Mouse (Mus musculus): Measurements from ENCODE around the gene Gm20388. TPM values are rescaled to one million over a fixed set of nuclear protein-coding genes. Genes with fewer than 3 reads are reported as not detected.
A peak's percentile ranks its signal among the peaks of the same experiment; 100 is the strongest.

Gm20388 gene
- polyA plus RNA-seq, 1 experiment from 2014 or later: 1.4 TPM

DNA sequence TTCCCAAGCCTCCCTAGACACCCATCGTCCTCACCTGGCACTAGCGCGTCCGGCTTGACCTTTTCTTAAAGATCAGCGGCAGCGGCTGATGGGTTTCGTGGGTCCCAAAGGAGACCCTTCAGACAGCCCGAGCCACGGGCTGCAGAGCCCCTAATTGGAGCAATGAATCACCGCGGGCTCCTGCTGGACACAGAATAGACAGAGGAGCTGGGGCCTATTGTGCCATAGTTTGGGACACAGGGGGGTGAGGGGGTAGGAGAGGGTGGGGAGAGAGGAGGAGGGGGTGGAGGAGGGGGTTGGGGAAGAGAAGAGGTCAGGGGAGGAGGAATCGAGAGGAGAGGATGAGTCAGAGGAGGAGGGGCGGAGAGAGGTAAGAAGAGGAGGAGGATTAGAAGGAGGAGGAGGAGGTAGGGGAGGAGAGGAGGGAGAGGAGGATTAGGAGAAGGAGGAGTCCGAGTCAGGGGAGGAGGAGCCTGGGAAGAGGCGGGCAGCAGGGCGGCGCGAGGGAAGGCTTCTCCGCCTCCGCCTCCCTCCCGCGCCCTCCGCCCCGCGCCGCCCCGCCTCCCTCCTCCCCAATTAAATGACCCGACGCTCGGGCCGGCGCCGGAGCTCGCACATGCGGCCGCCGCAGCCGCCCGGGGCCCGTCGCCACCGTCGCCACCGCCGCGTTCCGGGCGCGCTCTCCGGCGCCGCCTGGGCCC is 317.4 kb downstream of the Gm20388 start, which contains the start of gene Gse1:
Gene Gse1 (plus strand): TSS at position 566 of the 701 bp plus-strand sequence.
- peak; percentile 75 for ATAC-seq (ENCODE audit: low read depth)
- peaks cover 54% of the 10 kb centered on the region for H3K27me3 ChIP-seq (ENCODE audit: control insufficient read depth, insufficient read depth, low read depth, low read length)

GRCm38 (mm10) chr8:120228781-120229573 is 318.3 kb downstream of the Gm20388 start:
- H3K27me3 ChIP-seq (ENCODE audit: control insufficient read depth, insufficient read depth, low read depth, low read length): peaks cover 54% of the 10 kb centered on the region
- peak overlapping the region; percentile 73 for H3K4me2 ChIP-seq (ENCODE audit: low read depth, low read length)
- H3K4me1 ChIP-seq (ENCODE audit: control insufficient read depth, low read depth, low read length): peaks cover 3% of the 10 kb centered on the region
- no peak for ATAC-seq (ENCODE audit: low read depth)
- no peak overlapping the region for H3K27ac ChIP-seq (ENCODE audit: low read length)
- H3K36me3 ChIP-seq (ENCODE audit: control insufficient read depth, insufficient read depth): no peaks in the 10 kb centered on the region
- H3K4me3 ChIP-seq (ENCODE audit: low read depth, low read length): peak overlapping the region; percentile 55
- WGBS (ENCODE audit: insufficient replicate concordance): 1% methylated on average over 107 of the region's 125 CpGs
- no peaks in the 10 kb centered on the region for H3K9me3 ChIP-seq (replicated peaks; ENCODE audit: control insufficient read depth, low read length)
- H3K9ac ChIP-seq (ENCODE audit: low read depth, low read length): peak overlapping the region; percentile 20; the same call in 1 of the 2 replicates

More for the DNA sequence above, 317.4 kb downstream of the Gm20388 start, which contains the start of gene Gse1:
- Histone ChIP-seq H3K27ac (ENCODE audit: low read length) (no peak within 1 kb of the TSS), H3K9ac (ENCODE audit: low read depth, low read length) (peak within 1 kb of the TSS; percentile 20; the same call in 1 of the 2 replicates), H3K4me2 (ENCODE audit: low read depth, low read length) (peak within 1 kb of the TSS; percentile 73), H3K4me3 (ENCODE audit: low read depth, low read length) (peak within 1 kb of the TSS; percentile 55), H3K4me1 (ENCODE audit: control insufficient read depth, low read depth, low read length) (peaks cover 3% of the 10 kb centered on the region), H3K36me3 (ENCODE audit: control insufficient read depth, insufficient read depth) (no peaks in the 10 kb centered on the region), H3K9me3 (replicated peaks; ENCODE audit: control insufficient read depth, low read length) (no peaks in the 10 kb centered on the region)
- 12% methylated on average over 27 of the region's 52 CpGs for WGBS (ENCODE audit: insufficient replicate concordance)

- Histone ChIP-seq H3K4me1 (ENCODE audit: control insufficient read depth, low read depth, low read length) (peaks cover 3% of the 10 kb centered on the region), H3K4me2 (ENCODE audit: low read depth, low read length) (peak overlapping the region; percentile 73), H3K27me3 (ENCODE audit: control insufficient read depth, insufficient read depth, low read depth, low read length) (peaks cover 54% of the 10 kb centered on the region), H3K9me3 (replicated peaks; ENCODE audit: control insufficient read depth, low read length) (no peaks in the 10 kb centered on the region), H3K36me3 (ENCODE audit: control insufficient read depth, insufficient read depth) (no peaks in the 10 kb centered on the region), H3K27ac (ENCODE audit: low read length) (no peak overlapping the region), H3K9ac (ENCODE audit: low read depth, low read length) (no peak overlapping the region), H3K4me3 (ENCODE audit: low read depth, low read length) (peak overlapping the region; percentile 55; the same call in 1 of the 2 replicates)
- ATAC-seq (ENCODE audit: low read depth): no peak
- WGBS (ENCODE audit: insufficient replicate concordance): under 1% methylated on average over 20 of the region's 22 CpGs
These were observed 318.9 kb downstream of the Gm20388 start for GRCm38 (mm10) chr8:120229574-120229916.

DNA sequence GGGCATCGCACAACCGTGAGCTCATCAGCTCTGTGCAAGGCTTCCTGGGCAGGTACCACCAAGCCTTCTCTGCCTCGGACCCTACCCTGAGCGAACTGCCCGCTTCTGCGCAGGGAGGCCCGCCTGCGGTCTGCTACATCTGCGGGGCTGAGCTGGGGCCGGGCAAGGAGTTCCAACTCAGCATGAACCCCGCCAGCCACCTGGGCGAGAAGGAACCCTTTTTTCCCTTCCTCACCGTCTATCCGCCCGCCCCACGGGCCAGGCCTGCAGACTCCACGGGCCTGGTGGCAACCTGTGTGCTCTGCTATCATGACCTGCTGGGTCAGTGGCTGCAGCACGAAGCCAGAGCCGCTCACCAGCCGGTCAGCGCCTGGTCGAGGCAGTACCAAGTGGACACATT is 319.4 kb downstream of the Gm20388 start:
- Histone ChIP-seq H3K4me2 (ENCODE audit: low read depth, low read length) (0 out of 2 replicates have a peak overlapping the region, but pooled peaks have one; percentile 73), H3K27me3 (ENCODE audit: control insufficient read depth, insufficient read depth, low read depth, low read length) (peaks cover 52% of the 10 kb centered on the region), H3K9me3 (replicated peaks; ENCODE audit: control insufficient read depth, low read length) (no peaks in the 10 kb centered on the region), H3K9ac (ENCODE audit: low read depth, low read length) (no peak overlapping the region), H3K27ac (ENCODE audit: low read length) (no peak overlapping the region), H3K4me1 (ENCODE audit: control insufficient read depth, low read depth, low read length) (peaks cover 3% of the 10 kb centered on the region), H3K36me3 (ENCODE audit: control insufficient read depth, insufficient read depth) (no peaks in the 10 kb centered on the region), H3K4me3 (ENCODE audit: low read depth, low read length) (no peak overlapping the region)
- no peak for ATAC-seq (ENCODE audit: low read depth)
- 13% methylated on average over 22 of the region's 22 CpGs for WGBS (ENCODE audit: insufficient replicate concordance)

DNA sequence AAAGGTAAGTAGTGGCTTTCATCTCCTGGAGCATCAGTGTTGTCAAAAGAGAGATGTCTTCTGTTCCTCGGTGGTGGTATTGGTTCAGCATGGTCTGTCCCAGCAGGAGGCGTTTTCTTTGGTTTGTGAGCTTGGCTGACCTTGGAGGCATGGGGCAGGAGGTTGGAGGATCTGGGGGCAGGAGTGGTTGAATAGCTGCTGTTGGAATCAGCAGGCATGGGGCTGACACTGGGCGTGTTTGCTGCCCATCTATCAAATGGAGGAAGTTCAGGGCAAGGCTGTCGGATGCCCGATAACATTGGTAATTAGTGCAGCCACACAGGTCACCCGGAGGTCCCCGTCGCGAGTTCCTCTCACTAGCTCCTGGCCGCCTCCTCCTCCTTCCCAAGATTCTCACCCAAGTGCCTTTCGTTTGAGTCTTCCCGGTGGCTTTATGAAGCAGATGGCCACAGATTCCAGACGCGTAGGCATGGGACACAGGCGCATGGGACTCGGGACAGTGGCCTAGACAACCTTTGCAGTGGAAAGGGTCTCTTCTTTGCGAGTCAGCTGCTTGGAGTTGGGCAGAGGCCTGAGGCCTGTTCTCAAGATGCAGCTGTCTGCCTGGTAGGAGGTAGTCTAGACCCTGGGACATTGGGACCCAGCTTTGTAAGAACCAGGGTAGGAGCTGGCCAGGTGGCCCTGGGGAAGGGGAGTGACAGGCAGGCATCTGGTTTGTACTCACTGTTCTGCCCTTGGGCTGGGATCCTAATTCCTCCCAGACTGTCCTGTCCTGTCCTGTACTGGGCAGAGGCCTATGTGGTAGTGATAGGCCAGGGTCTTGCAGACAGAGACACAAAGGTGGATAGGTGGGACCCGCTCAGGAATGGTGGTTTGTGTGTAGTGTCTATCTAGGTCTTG is 320.3 kb downstream of the Gm20388 start:
- H3K27me3 ChIP-seq (ENCODE audit: control insufficient read depth, insufficient read depth, low read depth, low read length): peaks cover 52% of the 10 kb centered on the region
- H3K4me3 ChIP-seq (ENCODE audit: low read depth, low read length): no peak overlapping the region

DNA sequence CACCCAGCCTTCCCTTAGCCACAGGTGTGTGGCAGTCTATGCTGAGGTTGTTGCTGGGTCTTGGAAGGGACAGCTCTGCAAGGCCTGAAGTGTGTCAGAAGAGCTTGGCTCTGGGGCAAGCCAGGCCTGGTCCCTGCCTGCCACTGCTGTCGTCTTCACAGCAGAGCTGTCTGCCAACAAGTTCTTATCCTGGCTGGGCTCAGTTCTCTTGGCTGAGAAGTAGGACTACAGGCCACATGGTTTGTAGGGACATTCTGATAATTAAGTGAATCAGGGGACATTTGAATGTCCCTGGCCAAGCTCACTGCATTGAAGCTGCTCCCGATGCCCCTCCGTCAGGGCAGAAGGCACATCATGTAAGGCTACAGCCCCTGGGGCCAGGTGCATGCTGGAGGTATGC is 321.2 kb downstream of the Gm20388 start:
- ATAC-seq (ENCODE audit: low read depth): no peak
- H3K36me3 ChIP-seq (ENCODE audit: control insufficient read depth, insufficient read depth): no peaks in the 10 kb centered on the region
- no peak overlapping the region for H3K27ac ChIP-seq (ENCODE audit: low read length)
- H3K27me3 ChIP-seq (ENCODE audit: control insufficient read depth, insufficient read depth, low read depth, low read length): peaks cover 45% of the 10 kb centered on the region
- H3K9ac ChIP-seq (ENCODE audit: low read depth, low read length): no peak overlapping the region
- WGBS (ENCODE audit: insufficient replicate concordance): 55% methylated on average over 3 of the region's 3 CpGs
- no peaks in the 10 kb centered on the region for H3K9me3 ChIP-seq (replicated peaks; ENCODE audit: control insufficient read depth, low read length)
- H3K4me2 ChIP-seq (ENCODE audit: low read depth, low read length): no peak overlapping the region
- H3K4me3 ChIP-seq (ENCODE audit: low read depth, low read length): no peak overlapping the region
- H3K4me1 ChIP-seq (ENCODE audit: control insufficient read depth, low read depth, low read length): peaks cover 3% of the 10 kb centered on the region

More for the DNA sequence above, 320.3 kb downstream of the Gm20388 start:
- no peak for ATAC-seq (ENCODE audit: low read depth)
- H3K9ac ChIP-seq (ENCODE audit: low read depth, low read length): no peak overlapping the region
- no peak overlapping the region for H3K4me2 ChIP-seq (ENCODE audit: low read depth, low read length)
- H3K9me3 ChIP-seq (replicated peaks; ENCODE audit: control insufficient read depth, low read length): no peaks in the 10 kb centered on the region
- no peak overlapping the region for H3K27ac ChIP-seq (ENCODE audit: low read length)
- H3K4me1 ChIP-seq (ENCODE audit: control insufficient read depth, low read depth, low read length): peaks cover 3% of the 10 kb centered on the region
- no peaks in the 10 kb centered on the region for H3K36me3 ChIP-seq (ENCODE audit: control insufficient read depth, insufficient read depth)
- 26% methylated on average over 18 of the region's 18 CpGs for WGBS (ENCODE audit: insufficient replicate concordance)

- peaks cover 3% of the 10 kb centered on the region for H3K4me1 ChIP-seq (ENCODE audit: control insufficient read depth, low read depth, low read length)
- H3K4me3 ChIP-seq (ENCODE audit: low read depth, low read length): no peak overlapping the region
- H3K9ac ChIP-seq (ENCODE audit: low read depth, low read length): no peak overlapping the region
- no peak overlapping the region for H3K27ac ChIP-seq (ENCODE audit: low read length)
- peaks cover 40% of the 10 kb centered on the region for H3K27me3 ChIP-seq (ENCODE audit: control insufficient read depth, insufficient read depth, low read depth, low read length)
- WGBS (ENCODE audit: insufficient replicate concordance): 29% methylated on average over 4 of the region's 4 CpGs
- H3K9me3 ChIP-seq (replicated peaks; ENCODE audit: control insufficient read depth, low read length): no peaks in the 10 kb centered on the region
- ATAC-seq (ENCODE audit: low read depth): no peak
- no peak overlapping the region for H3K4me2 ChIP-seq (ENCODE audit: low read depth, low read length)
- H3K36me3 ChIP-seq (ENCODE audit: control insufficient read depth, insufficient read depth): no peaks in the 10 kb centered on the region
These were observed 321.8 kb downstream of the Gm20388 start for GRCm38 (mm10) chr8:120232398-120232797.

DNA sequence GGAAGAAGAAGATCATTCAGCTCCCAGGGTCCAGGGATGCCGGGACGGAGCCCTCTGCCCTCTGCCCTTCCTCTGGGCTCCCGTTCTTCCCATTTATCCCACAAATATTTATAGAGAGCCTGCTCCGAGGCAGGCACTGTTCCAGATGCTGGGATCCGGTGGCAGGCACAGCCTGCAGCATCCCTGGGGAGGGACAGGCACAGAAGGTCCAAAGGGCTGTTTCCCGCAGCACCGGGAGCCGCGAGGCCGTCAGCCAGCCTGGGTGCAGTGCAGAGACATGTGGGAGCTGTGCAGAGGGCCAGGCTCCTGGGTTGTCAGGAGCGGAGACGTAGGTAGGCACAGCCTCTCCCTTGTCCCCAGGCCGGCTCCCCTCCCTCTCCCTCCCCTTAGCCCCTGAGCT is 322.3 kb downstream of the Gm20388 start:
- Histone ChIP-seq H3K36me3 (ENCODE audit: control insufficient read depth, insufficient read depth) (no peaks in the 10 kb centered on the region), H3K9ac (ENCODE audit: low read depth, low read length) (no peak overlapping the region), H3K4me3 (ENCODE audit: low read depth, low read length) (no peak overlapping the region), H3K27ac (ENCODE audit: low read length) (no peak overlapping the region), H3K4me1 (ENCODE audit: control insufficient read depth, low read depth, low read length) (peaks cover 3% of the 10 kb centered on the region), H3K9me3 (replicated peaks; ENCODE audit: control insufficient read depth, low read length) (no peaks in the 10 kb centered on the region), H3K27me3 (ENCODE audit: control insufficient read depth, insufficient read depth, low read depth, low read length) (peaks cover 35% of the 10 kb centered on the region), H3K4me2 (ENCODE audit: low read depth, low read length) (no peak overlapping the region)
- no peak for ATAC-seq (ENCODE audit: low read depth)
- 54% methylated on average over 13 of the region's 13 CpGs for WGBS (ENCODE audit: insufficient replicate concordance)

All from liver, embryonic 16.5 days (tissue).